Mouse (Mus musculus) regulatory T cell (primary cell): Measurements from ENCODE around the gene Hs6st3.
"Not testable (repeated sequence)": the region's sequence is repeated elsewhere in the genome, so short reads cannot be mapped to it uniquely, and the experiment has no call there.

Source experiments
- in situ Hi-C: fragments of 300-600 bp; cut with MboI, MseI; formaldehyde crosslinking; loops from one replicate; pipeline ENCODE4 v1.15.1; 2025; ENCODE audit warnings: high pct_unique_total_duplicates

The Hs6st3 gene

GRCm38 (mm10) chr14:119450471-119450870 is 312.3 kb downstream of the Hs6st3 start:
- in situ Hi-C loops: no loop called here

- in situ Hi-C loops: no loop called here
Measured at GRCm38 (mm10) chr14:119451594-119451993, 313.5 kb downstream of the Hs6st3 start.

- in situ Hi-C loops: no loop called here
Measured at GRCm38 (mm10) chr14:119452382-119452781, 314.2 kb downstream of the Hs6st3 start.

DNA sequence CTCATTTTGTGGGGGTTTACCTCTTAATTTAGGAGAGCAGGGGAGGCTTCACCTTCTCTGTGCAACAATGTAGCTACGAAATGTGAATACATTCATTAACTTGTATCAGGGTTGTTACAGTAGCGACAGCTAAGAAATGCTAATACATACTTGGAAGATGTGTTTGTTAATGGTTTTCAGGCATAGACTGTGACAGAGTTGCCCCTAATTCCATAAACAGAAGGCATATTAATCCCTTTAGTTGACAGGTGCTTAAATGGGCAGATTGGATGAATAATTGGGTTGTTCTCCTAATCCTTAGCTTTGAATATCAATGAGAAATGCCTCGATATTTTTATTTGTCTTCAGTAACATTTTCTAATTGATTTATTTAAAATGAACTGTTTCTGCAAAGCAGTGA is 314.7 kb downstream of the Hs6st3 start:
- in situ Hi-C loops: no loop called here

DNA sequence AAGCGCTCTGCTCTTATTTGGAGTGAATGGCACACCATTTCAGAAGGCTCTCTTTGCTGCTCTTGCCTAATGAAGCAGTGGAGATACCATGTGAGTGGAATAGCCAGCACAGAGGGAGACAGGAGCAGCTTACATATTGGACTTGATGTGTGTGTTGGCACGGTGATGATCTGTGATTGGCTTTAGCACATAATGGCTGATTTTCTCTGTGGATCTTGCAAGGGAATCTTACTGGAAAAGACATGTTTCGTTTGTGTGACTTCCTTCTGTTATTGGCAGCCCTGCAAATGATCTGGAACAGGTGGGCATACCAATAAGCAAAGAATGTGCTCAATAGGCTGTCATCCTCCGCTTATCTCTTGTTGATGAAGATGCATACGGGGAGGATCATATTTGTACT is 326.2 kb downstream of the Hs6st3 start:
- in situ Hi-C loops: no loop called here

DNA sequence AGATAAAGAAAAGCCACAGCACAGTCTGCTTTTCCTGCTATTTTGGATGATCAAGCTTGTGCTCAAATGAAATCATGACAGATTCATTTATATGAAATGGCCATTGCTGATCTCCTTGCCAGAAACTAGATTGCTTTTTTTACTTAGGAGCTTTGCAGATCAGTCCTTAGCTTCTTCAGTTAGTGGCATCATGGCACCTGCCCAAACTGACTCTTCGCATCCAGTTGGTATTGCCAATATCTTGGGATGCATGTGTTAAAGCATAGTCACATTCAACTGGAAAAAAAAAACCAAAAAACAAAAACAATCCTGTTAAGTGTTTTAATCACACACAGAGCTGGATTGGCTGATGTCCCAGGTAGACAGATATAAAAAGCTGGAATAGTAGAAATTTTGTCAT is 326.7 kb downstream of the Hs6st3 start:
- in situ Hi-C loops: no loop called here

- in situ Hi-C loops: no loop called here
Measured at GRCm38 (mm10) chr14:119466899-119467588, 328.9 kb downstream of the Hs6st3 start.

GRCm38 (mm10) chr14:119476582-119476981 is 338.4 kb downstream of the Hs6st3 start:
- in situ Hi-C loops: no loop called here

GRCm38 (mm10) chr14:119477836-119478235 is 339.7 kb downstream of the Hs6st3 start:
- in situ Hi-C loops: no loop called here

GRCm38 (mm10) chr14:119488978-119489703 is 351.0 kb downstream of the Hs6st3 start:
- in situ Hi-C loops: no loop called here

DNA sequence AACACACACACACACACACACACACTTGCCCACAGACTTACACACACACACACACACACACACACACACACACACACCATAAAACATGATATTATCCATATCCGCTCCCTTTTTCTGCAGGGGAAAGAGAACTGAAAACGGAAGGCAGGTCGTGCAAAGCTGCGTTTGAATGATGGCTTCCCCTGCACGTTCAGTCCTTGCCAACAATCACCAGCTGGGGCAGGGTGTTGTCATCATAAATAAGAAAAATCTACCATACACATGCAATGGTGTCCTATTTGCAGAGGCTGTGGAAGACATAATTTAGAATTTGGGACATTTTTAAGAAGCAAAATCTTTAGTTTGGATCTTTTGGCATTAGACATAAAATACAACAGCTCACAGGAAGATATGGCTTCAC is 382.5 kb downstream of the Hs6st3 start:
- in situ Hi-C loops: loop anchor here (10.0 kb wide), 1 partner anchor 896 kb away; no protein-coding TSS in a partner anchor

GRCm38 (mm10) chr14:119521056-119521455 is 382.9 kb downstream of the Hs6st3 start:
- in situ Hi-C loops: loop anchor here (10.0 kb wide), 1 partner anchor 896 kb away; no protein-coding TSS in a partner anchor

DNA sequence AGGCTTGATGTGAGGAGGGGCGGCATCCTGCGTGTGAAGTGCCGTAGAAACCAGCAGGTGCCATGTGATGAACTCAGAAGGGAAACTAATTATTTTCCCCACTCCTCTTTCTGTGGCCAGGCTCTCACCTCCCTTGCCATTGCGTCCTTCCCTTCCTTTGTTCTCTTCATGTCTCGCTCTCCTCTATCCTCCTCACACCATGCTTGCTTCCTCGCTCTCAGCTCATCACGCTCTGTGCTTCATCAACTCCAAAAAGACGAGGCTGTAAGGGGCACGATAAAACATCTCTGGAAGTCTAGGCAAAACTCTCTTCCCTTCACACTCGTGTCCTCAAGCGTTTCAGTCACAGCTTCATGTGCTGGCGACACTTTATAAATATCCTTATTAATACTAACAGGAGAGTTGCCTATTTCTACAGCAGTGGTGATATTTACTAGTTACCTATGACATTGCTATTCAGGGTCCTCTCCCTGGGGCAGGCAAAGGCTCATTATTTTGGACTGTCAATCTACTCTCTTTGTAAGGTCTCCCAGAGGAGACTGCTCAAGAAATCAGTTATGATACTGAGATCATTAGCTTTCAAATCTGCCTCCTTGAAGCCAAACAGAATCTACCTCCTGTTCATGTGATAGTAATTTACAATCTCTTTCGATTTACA is 394.9 kb downstream of the Hs6st3 start:
- in situ Hi-C loops: no loop called here

DNA sequence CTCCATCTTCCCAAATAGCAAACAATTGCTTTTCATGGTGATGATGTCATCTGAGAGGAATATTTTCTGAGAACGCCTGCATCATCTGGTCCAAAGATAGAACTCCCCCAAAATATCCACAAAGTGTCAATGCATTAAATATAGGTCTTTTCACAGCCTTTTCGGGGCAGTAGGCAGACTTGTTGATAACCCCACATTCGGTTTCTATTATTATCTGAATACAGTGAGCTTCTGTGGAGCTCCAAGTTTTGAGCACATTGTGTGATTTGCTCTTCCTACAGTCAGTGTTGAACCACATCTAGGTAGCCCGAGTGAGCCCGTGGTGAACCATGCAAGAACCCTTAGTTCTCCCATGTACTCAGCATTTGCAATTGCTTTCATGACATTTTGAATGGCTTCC is 402.4 kb downstream of the Hs6st3 start:
- in situ Hi-C loops: no loop called here

GRCm38 (mm10) chr14:119544596-119544995 is 406.5 kb downstream of the Hs6st3 start:
- in situ Hi-C loops: no loop called here

GRCm38 (mm10) chr14:119558356-119558755 is 420.2 kb downstream of the Hs6st3 start:
- in situ Hi-C loops: no loop called here

DNA sequence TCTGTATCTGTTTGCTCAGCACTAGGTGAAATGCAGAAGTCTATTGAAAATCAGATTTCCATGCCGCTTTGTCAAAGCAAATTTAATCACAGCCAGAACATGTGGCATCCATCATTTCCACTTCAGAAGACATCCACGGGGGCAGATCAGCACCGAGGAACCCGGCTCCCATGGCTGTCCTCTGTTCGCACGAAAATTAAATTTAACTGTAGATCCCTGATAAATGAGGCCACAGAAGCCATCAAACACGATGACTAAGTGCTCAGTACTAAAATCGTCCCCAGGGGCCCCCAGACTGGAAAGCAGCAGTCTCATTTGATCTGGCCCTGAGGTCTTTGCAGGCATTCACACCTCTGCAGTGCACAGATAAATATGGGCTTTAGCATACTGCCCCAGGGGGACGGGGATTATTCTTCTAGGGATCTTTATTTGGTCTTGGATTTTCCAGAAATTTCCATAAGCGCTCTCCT is 443.9 kb downstream of the Hs6st3 start:
- in situ Hi-C loops: no loop called here

- in situ Hi-C loops: no loop called here
Measured at GRCm38 (mm10) chr14:119585069-119585468, 446.9 kb downstream of the Hs6st3 start.

- in situ Hi-C loops: not testable (repeated sequence)
Measured at GRCm38 (mm10) chr14:119587365-119587764, 449.2 kb downstream of the Hs6st3 start.

- in situ Hi-C loops: loop anchor here (25.0 kb wide), 1 partner anchor 1017 kb away; no protein-coding TSS in a partner anchor
Measured at GRCm38 (mm10) chr14:119604327-119604726, 466.2 kb downstream of the Hs6st3 start.

GRCm38 (mm10) chr14:119612793-119613192 is 474.7 kb downstream of the Hs6st3 start:
- in situ Hi-C loops: loop anchor here (25.0 kb wide), 1 partner anchor 1025 kb away; no protein-coding TSS in a partner anchor

DNA sequence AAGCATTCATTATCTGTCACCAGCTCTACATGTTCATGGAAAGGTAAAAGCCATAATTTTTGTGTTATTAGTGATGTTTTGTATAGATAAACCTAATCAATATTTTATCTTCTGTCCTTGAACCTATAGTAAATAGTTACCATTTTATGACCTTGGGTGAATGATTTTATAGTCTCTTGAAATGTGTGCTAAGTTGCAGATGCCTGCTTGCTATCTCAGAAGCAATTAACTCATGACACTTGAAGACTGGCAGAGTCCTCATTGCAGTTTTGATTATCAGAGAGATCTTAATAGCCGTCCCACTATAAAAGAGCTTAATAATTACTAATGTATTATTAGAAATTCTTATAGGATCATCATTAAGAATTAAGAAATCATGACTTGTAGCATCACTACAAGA is 491.0 kb downstream of the Hs6st3 start:
- in situ Hi-C loops: no loop called here
